Mouse (Mus musculus): ENCODE data around the gene Fgb. TPM values are rescaled to one million over a fixed set of nuclear protein-coding genes. Genes with fewer than 3 reads are reported as not detected.

Fgb gene
- polyA plus RNA-seq, 1 experiment from 2014 or later: 1.2 TPM

DNA sequence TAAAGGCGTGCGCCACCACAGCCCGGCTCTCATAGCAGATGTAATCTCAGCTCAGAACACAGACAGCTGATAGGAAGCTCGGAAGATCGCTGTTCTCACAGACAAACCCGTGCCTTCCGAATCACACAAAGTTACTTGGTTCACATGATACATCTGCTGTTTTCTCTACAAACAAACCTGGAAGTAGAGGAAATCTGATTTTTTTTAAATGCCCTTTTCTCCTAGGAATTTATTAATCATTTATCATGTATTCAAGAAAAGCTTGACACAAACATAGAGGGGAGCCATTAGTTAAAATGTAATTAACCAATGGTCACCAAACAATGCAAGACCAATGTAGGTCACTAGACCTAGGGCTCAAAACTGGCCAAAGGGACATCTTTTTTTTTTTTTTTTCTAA is 44.9 kb downstream of the Fgb start:
- WGBS: 94% methylated on average over 7 of the region's 7 CpGs
- no peaks in the 10 kb centered on the region for H3K27me3 ChIP-seq (replicated peaks; ENCODE audit: control insufficient read depth, insufficient read depth, low read length)
- H3K4me1 ChIP-seq (replicated peaks; ENCODE audit: control insufficient read depth, insufficient read depth, low read length): no peaks in the 10 kb centered on the region
- no peak overlapping the region for H3K4me2 ChIP-seq (ENCODE audit: low read length)
- H3K36me3 ChIP-seq (ENCODE audit: control insufficient read depth, insufficient read depth, low read length): no peaks in the 10 kb centered on the region
- H3K27ac ChIP-seq (ENCODE audit: low read depth): no peak overlapping the region
- DNase-seq (ENCODE audit: low spot score): no peak
- H3K9ac ChIP-seq (ENCODE audit: low read length): no peak overlapping the region
- H3K4me3 ChIP-seq (ENCODE audit: low read depth, low read length): no peak overlapping the region
- no peaks in the 10 kb centered on the region for H3K9me3 ChIP-seq (ENCODE audit: control insufficient read depth, low read length)
- no peak for ATAC-seq (replicated peaks; ENCODE audit: low FRiP score, low TSS enrichment, low read depth)

- no peak overlapping the region for H3K4me2 ChIP-seq (ENCODE audit: low read length)
- H3K4me1 ChIP-seq (replicated peaks; ENCODE audit: control insufficient read depth, insufficient read depth, low read length): no peaks in the 10 kb centered on the region
- DNase-seq (ENCODE audit: low spot score): no peak
- no peak overlapping the region for H3K9ac ChIP-seq (ENCODE audit: low read length)
- no peak for ATAC-seq (replicated peaks; ENCODE audit: low FRiP score, low TSS enrichment, low read depth)
- H3K4me3 ChIP-seq (ENCODE audit: low read depth, low read length): no peak overlapping the region
- H3K9me3 ChIP-seq (ENCODE audit: control insufficient read depth, low read length): no peaks in the 10 kb centered on the region
- no peak overlapping the region for H3K27ac ChIP-seq (ENCODE audit: low read depth)
- WGBS: 90% methylated on average over 8 of the region's 8 CpGs
- H3K36me3 ChIP-seq (ENCODE audit: control insufficient read depth, insufficient read depth, low read length): no peaks in the 10 kb centered on the region
- H3K27me3 ChIP-seq (replicated peaks; ENCODE audit: control insufficient read depth, insufficient read depth, low read length): no peaks in the 10 kb centered on the region
These were observed 46.6 kb downstream of the Fgb start for GRCm38 (mm10) chr3:83003068-83003467.

- no peak overlapping the region for H3K4me2 ChIP-seq (ENCODE audit: low read length)
- ATAC-seq (replicated peaks; ENCODE audit: low FRiP score, low TSS enrichment, low read depth) (no peak), DNase-seq (ENCODE audit: low spot score) (peak; percentile 69)
- H3K36me3 ChIP-seq (ENCODE audit: control insufficient read depth, insufficient read depth, low read length): no peaks in the 10 kb centered on the region
- no peaks in the 10 kb centered on the region for H3K9me3 ChIP-seq (ENCODE audit: control insufficient read depth, low read length)
- no peak overlapping the region for H3K4me3 ChIP-seq (ENCODE audit: low read depth, low read length)
- WGBS: 5% methylated on average over 2 of the region's 2 CpGs
- no peaks in the 10 kb centered on the region for H3K4me1 ChIP-seq (replicated peaks; ENCODE audit: control insufficient read depth, insufficient read depth, low read length)
- H3K9ac ChIP-seq (ENCODE audit: low read length): no peak overlapping the region
- no peaks in the 10 kb centered on the region for H3K27me3 ChIP-seq (replicated peaks; ENCODE audit: control insufficient read depth, insufficient read depth, low read length)
- H3K27ac ChIP-seq (ENCODE audit: low read depth): no peak overlapping the region
These were observed 47.5 kb downstream of the Fgb start for GRCm38 (mm10) chr3:83002191-83002590.

- whole genome bisulfite sequencing: 72% methylated on average over 9 of the region's 9 CpGs
- H3K4me1 ChIP-seq (replicated peaks; ENCODE audit: control insufficient read depth, insufficient read depth, low read length): no peaks in the 10 kb centered on the region; the same call in 1 of the 2 replicates
- DNase-seq (ENCODE audit: low spot score) (no peak), ATAC-seq (replicated peaks; ENCODE audit: low FRiP score, low TSS enrichment, low read depth) (no peak)
- H3K4me3 ChIP-seq (ENCODE audit: low read depth, low read length): no peak overlapping the region
- no peaks in the 10 kb centered on the region for H3K9me3 ChIP-seq (ENCODE audit: control insufficient read depth, low read length)
- no peak overlapping the region for H3K27ac ChIP-seq (ENCODE audit: low read depth)
- no peaks in the 10 kb centered on the region for H3K36me3 ChIP-seq (ENCODE audit: control insufficient read depth, insufficient read depth, low read length)
- no peaks in the 10 kb centered on the region for H3K27me3 ChIP-seq (replicated peaks; ENCODE audit: control insufficient read depth, insufficient read depth, low read length)
- H3K9ac ChIP-seq (ENCODE audit: low read length): no peak overlapping the region
- H3K4me2 ChIP-seq (ENCODE audit: low read length): no peak overlapping the region
These were observed 49.7 kb downstream of the Fgb start for GRCm38 (mm10) chr3:82999995-83000394.

DNA sequence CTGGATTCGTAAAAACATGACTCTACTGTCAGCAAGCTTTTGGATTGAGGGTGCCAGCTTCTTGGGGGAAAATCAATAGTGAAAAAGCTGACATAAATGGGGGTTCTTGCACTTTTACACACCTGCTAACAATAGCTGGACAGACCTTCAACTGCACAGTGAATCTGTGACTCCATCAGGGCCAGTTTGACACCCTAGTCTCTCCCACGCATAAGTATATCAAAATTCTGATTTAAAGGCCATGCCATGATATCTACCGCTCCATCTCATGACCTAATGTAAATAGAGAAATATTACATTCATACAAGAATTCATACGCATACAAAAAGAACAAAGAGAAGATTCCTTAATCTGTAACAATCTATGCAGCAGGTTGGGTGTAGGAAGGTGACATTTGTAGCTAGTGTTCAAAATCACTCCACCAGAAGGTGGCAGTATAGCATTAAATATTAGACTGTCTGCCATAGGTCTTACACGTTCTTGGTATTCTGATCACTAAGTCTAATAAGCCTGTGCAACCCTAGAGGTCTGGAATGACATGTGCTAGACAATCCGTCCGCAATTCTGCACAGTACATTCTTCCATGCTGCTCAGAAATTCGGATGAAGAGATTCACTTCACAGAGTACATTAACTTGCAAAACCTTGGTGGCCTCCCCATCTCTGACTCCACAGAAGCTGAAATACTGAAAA is 50.7 kb downstream of the Fgb start:
- Histone ChIP-seq H3K36me3 (ENCODE audit: control insufficient read depth, insufficient read depth, low read length) (no peaks in the 10 kb centered on the region), H3K4me2 (ENCODE audit: low read length) (no peak overlapping the region), H3K27ac (ENCODE audit: low read depth) (no peak overlapping the region), H3K9ac (ENCODE audit: low read length) (no peak overlapping the region), H3K27me3 (replicated peaks; ENCODE audit: control insufficient read depth, insufficient read depth, low read length) (no peaks in the 10 kb centered on the region), H3K9me3 (ENCODE audit: control insufficient read depth, low read length) (no peaks in the 10 kb centered on the region), H3K4me3 (ENCODE audit: low read depth, low read length) (no peak overlapping the region), H3K4me1 (replicated peaks; ENCODE audit: control insufficient read depth, insufficient read depth, low read length) (no peaks in the 10 kb centered on the region; the same call in 1 of the 2 replicates)
- ATAC-seq (replicated peaks; ENCODE audit: low FRiP score, low TSS enrichment, low read depth): peak; percentile 77
- 32% methylated on average over 8 of the region's 8 CpGs for WGBS
- peak; percentile 63 for DNase-seq (ENCODE audit: low spot score)

DNA sequence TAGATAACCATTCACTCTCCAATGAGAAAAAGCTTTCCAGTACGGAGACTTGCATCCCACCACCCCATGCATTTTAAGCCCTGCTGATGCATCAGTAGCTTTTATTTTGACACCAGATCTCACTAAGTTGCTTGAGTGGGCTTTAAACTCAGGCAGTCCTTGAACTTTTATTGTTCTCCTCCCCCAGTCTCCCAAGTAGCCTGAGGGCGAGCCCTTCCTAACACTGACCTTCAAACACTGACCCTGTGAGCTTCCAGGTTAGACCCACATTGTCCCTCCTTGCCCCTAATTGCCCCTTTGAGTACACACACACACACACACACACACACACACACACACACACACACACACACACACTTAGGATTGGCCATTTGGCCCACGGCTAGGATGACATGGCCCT is 53.0 kb downstream of the Fgb start:
- Histone ChIP-seq H3K4me1 (replicated peaks; ENCODE audit: control insufficient read depth, insufficient read depth, low read length) (no peaks in the 10 kb centered on the region; the same call in 1 of the 2 replicates), H3K27ac (ENCODE audit: low read depth) (no peak overlapping the region), H3K9me3 (ENCODE audit: control insufficient read depth, low read length) (no peaks in the 10 kb centered on the region), H3K27me3 (replicated peaks; ENCODE audit: control insufficient read depth, insufficient read depth, low read length) (no peaks in the 10 kb centered on the region), H3K4me3 (ENCODE audit: low read depth, low read length) (no peak overlapping the region), H3K4me2 (ENCODE audit: low read length) (no peak overlapping the region), H3K36me3 (ENCODE audit: control insufficient read depth, insufficient read depth, low read length) (no peaks in the 10 kb centered on the region), H3K9ac (ENCODE audit: low read length) (no peak overlapping the region)
- 67% methylated on average over 3 of the region's 3 CpGs for WGBS
- ATAC-seq (replicated peaks; ENCODE audit: low FRiP score, low TSS enrichment, low read depth) (no peak), DNase-seq (ENCODE audit: low spot score) (no peak)

- H3K9ac ChIP-seq (ENCODE audit: low read length): no peak overlapping the region
These were observed 54.3 kb downstream of the Fgb start for GRCm38 (mm10) chr3:82995368-82995767.

DNA sequence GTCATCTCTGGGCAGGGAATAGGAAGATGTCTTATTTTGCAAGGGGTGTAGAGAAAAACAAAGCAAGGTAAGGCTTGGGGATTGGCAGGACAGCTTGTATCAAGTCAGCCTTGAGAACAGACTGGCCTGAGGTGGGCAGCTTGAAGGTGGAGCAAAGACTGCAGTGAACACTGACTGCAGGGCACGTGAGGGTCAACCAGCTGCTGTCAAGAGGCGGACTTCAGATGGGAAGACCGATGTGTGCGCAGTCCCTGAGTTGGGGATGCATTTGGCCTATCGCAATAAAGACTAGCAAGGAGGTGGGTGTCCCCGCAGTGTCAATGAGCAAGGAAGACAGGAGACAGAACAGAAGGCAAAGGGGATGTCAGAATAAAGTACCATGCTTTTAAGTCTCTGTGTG is 56.7 kb downstream of the Fgb start:
- no peaks in the 10 kb centered on the region for H3K27me3 ChIP-seq (replicated peaks; ENCODE audit: control insufficient read depth, insufficient read depth, low read length)
- DNase-seq (ENCODE audit: low spot score) (no peak), ATAC-seq (replicated peaks; ENCODE audit: low FRiP score, low TSS enrichment, low read depth) (no peak)
- H3K4me1 ChIP-seq (replicated peaks; ENCODE audit: control insufficient read depth, insufficient read depth, low read length): no peaks in the 10 kb centered on the region; the same call in 1 of the 2 replicates
- no peaks in the 10 kb centered on the region for H3K36me3 ChIP-seq (ENCODE audit: control insufficient read depth, insufficient read depth, low read length)
- no peak overlapping the region for H3K27ac ChIP-seq (ENCODE audit: low read depth)
- 84% methylated on average over 6 of the region's 6 CpGs for WGBS
- H3K4me2 ChIP-seq (ENCODE audit: low read length): no peak overlapping the region
- H3K4me3 ChIP-seq (ENCODE audit: low read depth, low read length): no peak overlapping the region
- no peak overlapping the region for H3K9ac ChIP-seq (ENCODE audit: low read length)
- H3K9me3 ChIP-seq (ENCODE audit: control insufficient read depth, low read length): no peaks in the 10 kb centered on the region

More at GRCm38 (mm10) chr3:82995368-82995767, 54.3 kb downstream of the Fgb start:
- H3K9me3 ChIP-seq (ENCODE audit: control insufficient read depth, low read length): no peaks in the 10 kb centered on the region
- H3K27ac ChIP-seq (ENCODE audit: low read depth): no peak overlapping the region
- no peaks in the 10 kb centered on the region for H3K36me3 ChIP-seq (ENCODE audit: control insufficient read depth, insufficient read depth, low read length)
- WGBS: 3% methylated on average over 24 of the region's 24 CpGs
- DNase-seq (ENCODE audit: low spot score) (peak; percentile 85), ATAC-seq (replicated peaks; ENCODE audit: low FRiP score, low TSS enrichment, low read depth) (peak; percentile 76)
- H3K4me3 ChIP-seq (ENCODE audit: low read depth, low read length): peak overlapping the region; percentile 22
- H3K4me1 ChIP-seq (replicated peaks; ENCODE audit: control insufficient read depth, insufficient read depth, low read length): no peaks in the 10 kb centered on the region; the same call in 1 of the 2 replicates
- H3K27me3 ChIP-seq (replicated peaks; ENCODE audit: control insufficient read depth, insufficient read depth, low read length): no peaks in the 10 kb centered on the region
- H3K4me2 ChIP-seq (ENCODE audit: low read length): peak overlapping the region; percentile 53

GRCm38 (mm10) chr3:82991963-82992362 is 57.7 kb downstream of the Fgb start:
- H3K9me3 ChIP-seq (ENCODE audit: control insufficient read depth, low read length): no peaks in the 10 kb centered on the region
- H3K4me1 ChIP-seq (replicated peaks; ENCODE audit: control insufficient read depth, insufficient read depth, low read length): no peaks in the 10 kb centered on the region; the same call in 1 of the 2 replicates
- no peaks in the 10 kb centered on the region for H3K27me3 ChIP-seq (replicated peaks; ENCODE audit: control insufficient read depth, insufficient read depth, low read length)
- H3K27ac ChIP-seq (ENCODE audit: low read depth): no peak overlapping the region
- H3K4me2 ChIP-seq (ENCODE audit: low read length): no peak overlapping the region
- H3K9ac ChIP-seq (ENCODE audit: low read length): no peak overlapping the region
- ATAC-seq (replicated peaks; ENCODE audit: low FRiP score, low TSS enrichment, low read depth) (no peak), DNase-seq (ENCODE audit: low spot score) (no peak)
- H3K36me3 ChIP-seq (ENCODE audit: control insufficient read depth, insufficient read depth, low read length): no peaks in the 10 kb centered on the region
- WGBS: 68% methylated on average over 12 of the region's 12 CpGs
- H3K4me3 ChIP-seq (ENCODE audit: low read depth, low read length): no peak overlapping the region

Measured in intestine, embryonic 14.5 days (tissue).